Mouse (Mus musculus): ENCODE results near the gene Ids. TPM values are rescaled to one million over a fixed set of nuclear protein-coding genes. Genes with fewer than 3 reads are reported as not detected.
A peak's percentile ranks its signal among the peaks of the same experiment; 100 is the strongest.
"Not testable (repeated sequence)": the region's sequence is repeated elsewhere in the genome, so short reads cannot be mapped to it uniquely, and the experiment has no call there.

Gene Ids
- 100 to 1,000 TPM; 267 to 314 TPM for total RNA-seq (2021)
- long read RNA-seq, experiment 1, partial matches to known transcripts = 6 of 42 reads
- long read RNA-seq, experiment 1, other reads (novel, unspliced or antisense) = 36 of 42 reads
- long read RNA-seq, experiment 2, full-length matches to known transcripts = 23 of 89 reads
- long read RNA-seq, experiment 2, partial matches to known transcripts = 64 of 89 reads
- long read RNA-seq, experiment 2, other reads (novel, unspliced or antisense) = 2 of 89 reads

GRCm38 (mm10) chrX:70364661-70365613 is at the start of gene Ids:
Gene Ids, minus strand, starts transcription at chrX:70365084.
- peak; percentile 71 to 84 for DNase-seq (ENCODE audit: low spot score in 2 of 2)

- DNase-seq (ENCODE audit: low spot score in 2 of 2) = not testable (repeated sequence)
Measured at GRCm38 (mm10) chrX:70392636-70393035, 27.8 kb upstream of the Ids start.

GRCm38 (mm10) chrX:70385962-70386351 is 21.1 kb upstream of the Ids start:
- DNase-seq (ENCODE audit: low spot score in 2 of 2) = no peak

GRCm38 (mm10) chrX:70385276-70385961 is 20.5 kb upstream of the Ids start, which contains the start of gene 1110012L19Rik:
Gene 1110012L19Rik, plus strand, starts transcription at chrX:70385877.
- peak; percentile 75 to 82 for DNase-seq (ENCODE audit: low spot score in 2 of 2)

GRCm38 (mm10) chrX:70384917-70385275 is 20.0 kb upstream of the Ids start:
- DNase-seq (ENCODE audit: low spot score in 2 of 2) = no peak

GRCm38 (mm10) chrX:70374469-70375110 is 9.7 kb upstream of the Ids start:
- not testable (repeated sequence) for DNase-seq (ENCODE audit: low spot score in 2 of 2)

- not testable (repeated sequence) for DNase-seq (ENCODE audit: low spot score in 2 of 2)
Measured at GRCm38 (mm10) chrX:70369758-70370157, 4.9 kb upstream of the Ids start.

GRCm38 (mm10) chrX:70364202-70364601 is 682 bp downstream of the Ids start:
- DNase-seq (ENCODE audit: low spot score in 2 of 2) = no peak

GRCm38 (mm10) chrX:70363446-70363845 is 1.4 kb downstream of the Ids start:
- DNase-seq (ENCODE audit: low spot score in 2 of 2) = no peak

- DNase-seq (ENCODE audit: low spot score in 2 of 2) = no peak
Measured at GRCm38 (mm10) chrX:70362985-70363384, 1.9 kb downstream of the Ids start.

- DNase-seq (ENCODE audit: low spot score in 2 of 2) = peak; percentile 66 to 67
Measured at GRCm38 (mm10) chrX:70330202-70330843, 34.6 kb downstream of the Ids start.

GRCm38 (mm10) chrX:70328530-70329143 is 36.2 kb downstream of the Ids start:
- peak; percentile 9 to 24 for DNase-seq (ENCODE audit: low spot score in 2 of 2)

GRCm38 (mm10) chrX:70327656-70328055 is 37.2 kb downstream of the Ids start:
- DNase-seq (ENCODE audit: low spot score in 2 of 2) = no peak

- DNase-seq (ENCODE audit: low spot score in 2 of 2) = no peak
Measured at GRCm38 (mm10) chrX:70319254-70319653, 45.6 kb downstream of the Ids start.

GRCm38 (mm10) chrX:70314949-70315641 is 49.8 kb downstream of the Ids start:
- DNase-seq (ENCODE audit: low spot score in 2 of 2) = peak in 1 of 2 experiments; percentile 28
